Mouse (Mus musculus) splenic B cell, adult 2 months (primary cell): ENCODE data around the gene Brca1.
A peak's percentile ranks its signal among the peaks of the same experiment; 100 is the strongest.
"Not testable (repeated sequence)": the region's sequence is repeated elsewhere in the genome, so short reads cannot be mapped to it uniquely, and the experiment has no call there.

Source experiments
- DNase-seq: peaks from one replicate; pipeline ENCODE4 v3.0.0-alpha.2; 2011; ENCODE audit warnings: low read depth, low spot score
- H3K27me3 ChIP-seq: 2 replicates; pipeline ENCODE4 v1.6.1; 2012; ENCODE audit warnings: mild to moderate bottlenecking, low read length, moderate library complexity, mixed read lengths; ENCODE audit not compliant: control insufficient read depth, poor library complexity, insufficient read depth, severe bottlenecking
- H3K36me3 ChIP-seq: 2 replicates; pipeline ENCODE4 v1.6.1; 2012; ENCODE audit warnings: mild to moderate bottlenecking, low read length, moderate library complexity, mixed read lengths; ENCODE audit not compliant: control insufficient read depth, poor library complexity, insufficient read depth, severe bottlenecking

Brca1 gene

DNA sequence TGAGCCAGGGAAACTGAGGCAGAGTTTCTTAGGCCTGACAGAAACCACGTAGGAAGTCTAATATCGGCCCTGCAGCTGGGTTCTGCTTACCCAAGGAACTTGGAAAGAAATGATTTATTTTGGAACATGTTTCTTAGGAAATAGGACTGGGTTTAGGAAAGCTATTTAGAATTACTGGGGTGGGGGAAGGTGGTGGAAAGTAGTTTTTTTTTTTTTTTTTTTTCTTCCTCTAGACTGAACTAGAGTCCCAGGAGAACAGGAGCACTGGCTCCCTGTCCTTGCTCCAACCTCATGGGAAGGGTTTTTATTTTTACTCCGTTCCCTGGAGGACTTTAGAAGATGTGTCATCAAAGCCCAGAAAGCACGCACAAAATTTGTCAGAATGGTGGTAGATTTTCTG lies 82.6 kb downstream of the Brca1 start:
- no peak for DNase-seq
- Histone ChIP-seq H3K36me3 (no peaks in the 10 kb centered on the region), H3K27me3 (peaks cover 4% of the 10 kb centered on the region; the same call in 1 of the 2 replicates)

DNA sequence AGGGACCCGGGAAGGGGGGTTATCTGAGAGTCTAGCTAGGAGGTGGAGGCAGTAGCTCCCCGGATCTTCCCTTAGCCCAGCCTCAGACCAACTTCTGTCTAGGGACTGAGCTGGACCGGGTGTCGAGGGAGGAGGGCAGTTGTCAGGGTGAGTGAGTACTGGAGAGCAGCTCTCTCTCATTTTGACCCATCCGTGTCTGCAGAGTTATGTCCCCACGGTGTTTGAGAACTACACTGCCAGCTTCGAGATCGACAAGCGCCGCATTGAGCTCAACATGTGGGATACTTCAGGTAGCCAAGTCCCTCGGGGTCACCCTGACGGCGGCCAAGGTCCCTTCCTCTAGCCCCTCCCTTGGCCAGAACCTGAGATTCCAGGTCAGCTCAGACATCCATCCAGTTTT lies 83.0 kb downstream of the Brca1 start:
- Histone ChIP-seq H3K27me3 (peaks cover 4% of the 10 kb centered on the region; the same call in 1 of the 2 replicates), H3K36me3 (no peaks in the 10 kb centered on the region)
- peak; percentile 16 for DNase-seq

DNA sequence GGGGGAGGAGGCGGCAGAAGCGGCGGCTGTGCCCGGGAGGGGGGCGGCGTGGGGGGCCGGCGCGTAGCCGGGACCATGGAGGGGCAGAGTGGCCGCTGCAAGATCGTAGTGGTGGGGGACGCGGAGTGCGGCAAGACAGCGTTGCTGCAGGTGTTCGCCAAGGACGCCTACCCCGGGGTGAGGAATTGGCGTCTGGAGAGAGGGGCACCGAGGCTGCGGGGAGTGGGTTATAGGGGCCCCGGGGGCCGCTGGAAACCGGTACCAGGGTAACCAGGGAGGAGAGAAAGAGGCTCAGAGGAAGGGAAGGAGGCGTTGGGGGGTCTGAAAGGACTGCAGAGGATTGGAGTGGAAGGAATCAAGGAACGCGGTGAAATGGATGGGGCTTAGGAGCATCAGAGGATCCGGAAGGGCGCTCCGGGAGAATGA lies 83.5 kb downstream of the Brca1 start:
- Histone ChIP-seq H3K36me3 (no peaks in the 10 kb centered on the region), H3K27me3 (peaks cover 4% of the 10 kb centered on the region; the same call in 1 of the 2 replicates)
- no peak for DNase-seq

DNA sequence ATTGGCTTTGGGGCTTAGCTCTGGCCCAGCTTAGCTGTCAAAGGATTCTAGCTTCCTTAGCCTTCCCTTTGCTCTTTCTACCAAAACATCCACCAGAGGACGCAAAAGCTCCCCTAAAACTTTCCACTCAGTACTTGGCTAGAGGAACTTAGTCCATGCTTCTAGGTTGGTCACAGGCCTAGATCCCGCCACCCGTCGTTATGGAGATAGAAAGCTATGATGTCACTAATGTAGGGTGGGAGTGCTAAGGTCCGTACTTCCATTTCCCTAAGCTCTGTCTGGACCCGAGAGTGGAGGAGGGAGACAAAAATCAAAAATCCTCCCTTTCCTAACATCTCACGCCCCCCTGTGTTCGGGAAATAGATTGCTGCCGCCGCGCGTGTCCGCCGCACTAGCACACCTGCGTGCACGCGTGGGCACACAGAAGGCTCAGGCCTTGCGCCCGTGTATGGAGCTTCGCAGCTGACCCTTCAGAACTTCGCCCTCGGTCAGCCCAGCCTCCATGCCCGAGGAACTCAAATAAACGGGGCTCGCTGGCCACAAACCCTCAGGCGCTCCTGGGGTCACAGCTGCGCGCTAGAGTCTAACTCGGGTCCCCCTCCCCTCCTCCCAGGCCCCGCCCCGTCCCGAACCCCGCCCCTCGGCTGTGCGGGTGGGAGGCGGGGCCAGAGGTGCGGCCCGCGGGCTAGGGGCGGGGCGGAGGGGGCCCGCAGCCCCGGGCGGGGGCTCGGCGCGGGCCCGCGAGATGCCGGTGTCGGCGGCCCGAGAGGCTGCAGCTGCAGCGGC lies 84.1 kb downstream of the Brca1 start:
- peak; percentile 71 for DNase-seq
- Histone ChIP-seq H3K36me3 (no peaks in the 10 kb centered on the region), H3K27me3 (peaks cover 4% of the 10 kb centered on the region; the same call in 1 of the 2 replicates)

DNA sequence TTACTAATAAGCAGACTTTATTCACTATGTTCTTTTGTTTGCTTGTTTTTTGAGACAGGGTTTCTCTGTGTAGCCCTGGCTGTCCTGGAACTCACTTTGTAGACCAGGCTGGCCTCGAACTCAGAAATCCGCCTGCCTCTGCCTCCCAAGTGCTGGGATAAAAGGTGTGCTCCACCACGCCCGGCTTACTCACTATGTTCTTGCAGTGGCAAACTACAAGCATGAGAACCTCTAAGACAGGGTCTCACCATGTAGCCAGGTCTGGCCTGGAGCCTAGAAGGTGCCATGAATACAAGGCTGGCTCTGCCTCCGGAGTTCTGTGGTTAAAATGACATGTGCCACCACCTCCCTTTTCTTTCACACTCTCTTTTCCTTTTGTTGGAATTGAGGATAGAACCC lies 85.2 kb downstream of the Brca1 start:
- not testable (repeated sequence) for DNase-seq, H3K27me3 ChIP-seq, H3K36me3 ChIP-seq

DNA sequence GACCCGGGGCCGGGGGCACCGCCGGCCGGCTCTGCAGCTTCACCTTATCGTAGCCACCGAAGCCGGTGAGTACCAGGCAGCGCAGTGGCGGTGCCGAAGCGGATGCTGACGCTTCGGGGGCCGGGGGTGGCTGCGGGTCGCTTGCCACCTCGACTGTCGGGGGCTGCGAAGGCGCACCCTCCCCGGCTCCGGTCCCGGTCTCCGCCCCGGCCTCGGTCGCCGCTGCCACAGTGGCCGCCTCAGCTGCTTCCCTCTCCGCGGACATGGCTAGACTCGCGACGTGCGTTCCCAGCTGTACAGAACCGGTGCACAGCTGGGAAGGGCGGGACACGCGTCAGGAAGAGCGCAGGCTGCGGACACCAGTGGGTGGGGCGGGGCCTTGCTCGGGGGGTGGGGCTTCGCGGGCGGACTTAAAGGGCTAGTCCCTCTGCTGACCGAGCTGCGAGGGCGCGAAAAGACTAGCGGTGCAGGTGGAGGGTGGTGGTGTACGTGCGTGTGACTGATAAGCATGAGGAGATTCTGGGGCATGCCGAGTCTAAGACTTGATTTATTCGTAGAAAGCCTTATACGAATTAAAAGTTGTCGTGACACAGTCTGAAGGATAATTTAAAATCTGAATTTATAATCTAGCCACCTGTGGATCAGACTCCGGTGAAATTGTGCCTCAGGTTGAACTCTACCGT lies 85.7 kb downstream of the Brca1 start, which contains the start of gene Vat1:
Gene Vat1, minus strand, starts transcription at position 362 of the 683 bp plus-strand sequence.
- H3K36me3 ChIP-seq = peaks cover 2% of the 10 kb centered on the region; the same call in 1 of the 2 replicates
- peak; percentile 80 for DNase-seq
- peaks cover 4% of the 10 kb centered on the region; the same call in 1 of the 2 replicates for H3K27me3 ChIP-seq

DNA sequence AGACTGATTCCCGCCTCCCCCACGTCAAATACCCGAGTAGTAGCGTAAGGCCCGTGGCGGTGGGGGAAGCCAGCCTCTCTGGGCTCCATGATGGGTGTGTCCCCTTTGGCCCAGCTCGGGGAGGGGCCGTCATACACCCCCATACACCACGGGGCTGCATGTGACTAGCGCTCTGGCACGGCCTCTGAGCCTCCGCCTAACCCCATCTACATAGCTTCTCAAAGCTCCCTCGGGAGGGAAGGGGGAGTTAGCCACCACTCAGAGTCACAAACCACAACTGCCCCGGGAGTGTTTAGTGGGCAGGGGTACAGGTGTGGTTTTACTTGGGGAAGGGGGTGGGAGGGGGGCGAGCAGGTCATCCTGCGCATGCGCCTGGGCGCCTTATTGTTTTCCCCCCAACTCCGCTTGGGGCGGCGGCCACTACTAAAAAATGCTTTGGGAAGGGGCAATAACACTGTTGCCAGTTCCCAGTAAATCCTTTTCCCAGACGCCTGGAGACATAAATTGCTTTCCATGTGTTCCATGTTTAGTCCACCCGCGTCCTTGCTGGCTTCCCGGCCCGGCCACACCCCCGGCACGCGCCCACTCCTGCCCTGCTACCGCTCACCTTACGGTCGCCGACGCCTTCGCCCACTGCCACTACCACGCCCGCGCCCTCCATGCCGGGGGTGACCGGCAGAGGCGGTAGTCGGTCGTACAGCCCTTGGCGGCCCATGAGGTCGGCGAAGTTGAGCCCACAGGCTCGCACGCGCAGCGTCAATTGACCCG lies 86.5 kb downstream of the Brca1 start:
- Histone ChIP-seq H3K36me3 (peaks cover 2% of the 10 kb centered on the region; the same call in 1 of the 2 replicates), H3K27me3 (peaks cover 4% of the 10 kb centered on the region; the same call in 1 of the 2 replicates)
- peak; percentile 83 for DNase-seq

DNA sequence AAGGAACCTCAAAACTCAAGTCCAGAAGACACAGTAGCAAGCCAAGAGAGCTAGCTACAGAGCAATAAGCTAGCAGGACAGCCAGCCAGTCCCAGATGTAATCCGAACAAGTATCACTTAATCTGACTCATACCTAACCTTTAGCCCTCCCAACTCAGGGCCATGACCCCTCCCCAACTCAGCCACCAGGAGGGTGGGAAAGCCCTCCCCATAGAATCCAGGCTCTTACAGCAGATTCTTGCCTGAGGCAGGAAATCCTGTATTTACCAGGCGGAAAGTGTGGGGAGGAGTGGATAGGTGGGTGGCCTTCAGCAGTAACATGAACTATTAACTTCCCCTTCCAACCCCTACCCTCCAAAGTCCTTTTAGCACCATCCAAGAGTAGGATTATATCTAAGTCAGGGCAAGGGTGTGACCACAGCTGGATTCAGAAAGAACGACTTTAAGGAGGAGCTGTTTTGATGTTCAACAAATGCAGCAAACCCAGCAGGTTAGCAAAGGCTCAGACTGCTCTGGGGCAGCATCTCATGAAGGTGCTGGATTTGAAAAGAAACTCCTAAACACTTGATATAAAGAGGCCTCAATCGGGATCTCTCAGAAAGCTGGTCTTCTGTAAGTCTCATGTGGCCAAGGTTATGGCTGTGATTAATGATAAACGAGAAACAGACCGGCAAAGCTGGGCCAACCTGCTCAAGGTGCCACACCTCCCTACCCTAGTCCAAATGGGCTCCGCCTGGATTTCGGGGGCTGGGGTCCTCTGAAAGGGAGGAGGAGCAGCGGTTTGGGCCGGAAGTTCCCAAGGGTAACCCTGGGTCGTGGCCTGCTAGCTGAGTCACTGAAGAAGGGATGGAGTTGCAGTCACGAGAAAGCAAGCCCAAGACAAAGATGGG lies 87.3 kb downstream of the Brca1 start, which contains the start of gene Rnd2:
Gene Rnd2, plus strand, starts transcription at position 789 of the 890 bp plus-strand sequence.
- Histone ChIP-seq H3K27me3 (peaks cover 4% of the 10 kb centered on the region; the same call in 1 of the 2 replicates), H3K36me3 (peaks cover 2% of the 10 kb centered on the region; the same call in 1 of the 2 replicates)
- DNase-seq = peak; percentile 19

DNA sequence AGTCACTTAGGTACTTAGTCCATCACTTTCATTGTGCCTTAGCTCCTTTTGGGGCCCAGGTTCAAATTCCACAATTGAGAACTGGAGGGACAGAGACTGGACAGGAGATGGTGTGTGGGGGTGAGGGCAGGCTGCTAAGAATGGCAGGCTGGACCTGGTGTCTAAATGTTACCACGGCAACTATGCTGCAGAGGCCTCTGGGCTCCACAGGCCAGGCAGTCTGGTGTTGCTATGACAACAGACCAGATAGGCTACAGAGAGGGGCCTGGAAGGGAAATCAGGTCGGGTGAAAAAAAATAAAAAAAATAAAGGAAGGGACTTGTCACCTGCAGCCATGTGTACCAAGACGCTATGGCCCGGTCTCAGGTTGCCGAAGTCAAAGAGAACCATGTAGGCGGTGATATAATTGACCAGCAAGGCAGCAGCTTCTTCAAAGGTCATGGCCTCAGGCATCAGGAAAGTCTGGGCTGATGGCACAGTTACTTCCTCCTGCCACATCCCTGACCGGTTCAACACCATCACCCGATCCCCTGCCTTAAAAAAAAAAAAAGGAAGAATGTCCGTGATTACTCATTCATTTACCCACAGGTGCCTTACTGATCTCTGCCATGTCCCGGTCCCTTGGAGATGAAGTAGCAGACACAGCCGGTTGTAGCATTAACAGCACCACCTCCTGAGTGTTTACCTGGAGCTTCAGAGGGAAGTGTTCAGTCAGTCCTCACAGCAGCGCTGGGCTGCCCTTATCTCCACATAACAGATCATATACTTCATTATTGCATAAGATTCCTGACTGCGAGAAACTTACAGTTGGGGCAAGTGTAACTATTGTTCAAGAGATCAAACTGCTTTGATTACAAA lies 88.9 kb downstream of the Brca1 start:
- DNase-seq = peak; percentile 29
- H3K27me3 ChIP-seq = peaks cover under 1% of the 10 kb centered on the region; the same call in 1 of the 2 replicates
- peaks cover 6% of the 10 kb centered on the region; the same call in 1 of the 2 replicates for H3K36me3 ChIP-seq

DNA sequence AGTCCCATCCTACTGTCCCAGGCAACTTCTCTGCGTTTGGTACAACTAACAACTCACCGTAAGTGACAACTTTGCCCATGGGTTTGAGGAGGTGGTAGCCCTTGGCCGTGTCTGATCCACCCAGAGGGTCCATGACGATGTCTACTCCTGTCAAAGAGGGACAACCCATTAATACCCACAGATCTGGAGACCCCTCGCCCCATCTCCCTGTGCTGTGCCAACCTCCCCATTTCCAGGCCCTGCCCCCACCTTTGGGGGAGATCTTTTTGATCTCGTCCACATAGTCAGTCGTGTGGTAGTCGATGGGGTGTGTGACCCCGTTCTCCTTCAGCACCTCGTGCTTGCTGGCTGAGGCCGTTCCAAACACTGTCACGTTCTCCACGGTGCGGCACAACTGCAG lies 89.6 kb downstream of the Brca1 start:
- Histone ChIP-seq H3K36me3 (peaks cover 8% of the 10 kb centered on the region), H3K27me3 (no peaks in the 10 kb centered on the region)
- DNase-seq = no peak

DNA sequence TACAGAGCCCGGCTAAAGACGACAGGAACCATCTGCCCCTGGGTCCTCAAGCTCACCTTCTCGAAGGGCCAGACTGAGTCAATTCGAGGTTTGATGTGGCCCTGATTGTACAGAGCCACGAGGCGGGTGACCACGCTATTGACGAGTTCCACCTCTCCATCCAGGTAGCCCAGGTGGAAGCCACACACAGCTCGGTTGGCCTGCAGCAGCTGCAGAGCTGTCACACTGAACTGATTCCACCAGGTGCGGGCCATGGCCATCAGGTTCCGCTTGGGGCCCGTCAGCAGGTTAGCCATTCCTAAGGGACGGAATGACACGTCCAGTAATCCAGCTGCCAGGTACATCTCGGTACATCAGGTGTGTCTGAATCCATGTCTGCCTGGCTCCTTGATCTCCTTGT lies 91.4 kb downstream of the Brca1 start:
- H3K27me3 ChIP-seq = no peaks in the 10 kb centered on the region
- DNase-seq = no peak
- peaks cover 10% of the 10 kb centered on the region for H3K36me3 ChIP-seq

DNA sequence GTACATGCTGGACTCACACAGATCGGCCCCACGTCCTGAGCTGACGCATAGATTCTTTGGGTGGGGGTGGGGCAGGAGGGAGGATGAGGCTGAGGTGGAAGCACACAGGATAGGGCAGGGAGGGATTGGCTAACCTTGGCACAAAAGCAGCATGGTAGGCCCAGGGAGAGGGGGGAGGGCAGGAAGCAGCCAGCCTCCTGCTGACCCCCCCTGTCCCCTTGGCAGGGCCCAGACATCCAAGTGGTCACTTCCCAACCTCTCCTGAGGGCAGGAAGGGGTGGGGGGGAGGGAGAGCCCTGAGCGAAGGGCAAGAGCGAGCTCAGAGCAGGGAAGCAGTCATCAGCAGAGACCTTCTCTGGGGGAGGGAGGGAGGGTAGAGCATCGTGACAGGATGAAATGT lies 92.0 kb downstream of the Brca1 start:
- DNase-seq = no peak
- Histone ChIP-seq H3K27me3 (no peaks in the 10 kb centered on the region), H3K36me3 (peaks cover 10% of the 10 kb centered on the region)

DNA sequence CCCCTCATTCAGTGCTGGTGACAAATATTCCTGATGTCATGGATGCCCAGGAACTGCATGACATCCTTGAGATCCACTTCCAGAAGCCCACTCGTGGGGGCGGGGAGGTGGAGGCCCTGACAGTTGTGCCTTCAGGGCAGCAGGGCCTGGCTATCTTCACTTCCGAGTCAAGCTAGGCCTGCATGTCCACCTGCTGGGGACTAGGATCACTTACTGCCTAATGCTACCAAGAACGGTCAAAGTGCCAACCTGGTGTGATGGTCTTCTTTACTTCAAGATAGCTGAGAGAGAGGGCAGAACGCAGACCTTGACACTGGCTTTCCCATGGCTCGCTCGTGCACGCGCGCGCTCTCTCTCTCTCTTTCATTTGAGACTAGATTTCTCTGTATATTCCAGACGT lies 93.5 kb downstream of the Brca1 start:
- DNase-seq = no peak
- H3K27me3 ChIP-seq = no peaks in the 10 kb centered on the region
- H3K36me3 ChIP-seq = peaks cover 11% of the 10 kb centered on the region
